ENCODE assay signal across 10 mouse cellular contexts in genomic region chr3:3388056-3388770, GRCm38 (mm10).
DNase-seq lines count a peak whose midpoint lies in the region; ATAC-seq lines count a peak whose summit lies in the region.
"Had no signal": no experiment of that assay in that cellular context is flagged by ENCODE, and none has a peak within 500 bp of the region (broad histone marks: within the 10 kb centered on the region; RNA-seq: fewer than 3 reads in every experiment).

No protein-coding gene starts in this region.

- 25% methylated on average over 3 of the region's 3 CpGs for WGBS in hindbrain, embryonic 12.5 days
- WGBS in midbrain, embryonic 15.5 days = 23% methylated on average over 3 of the region's 3 CpGs

- DNase-seq in Muller cell, postnatal 12 days (ENCODE audit: inconsistent ontology term) = peak; percentile 2
- peak; percentile 71 for DNase-seq in embryo, embryonic 11 days
- no peak for DNase-seq in cerebellum, adult 11 months
- no peak for DNase-seq in right cerebral cortex, adult 18-20 months

- ATAC-seq in hindbrain, embryonic 12.5 days (ENCODE audit: low FRiP score) = peak; percentile 87
- ATAC-seq in midbrain, embryonic 15.5 days (replicated peaks) = peak; percentile 95
- no peak for ATAC-seq in megakaryocyte, adult 5-6 weeks (ENCODE audit: poor library complexity, severe bottlenecking)
- ATAC-seq: activated CD4-positive, CD25-positive, alpha-beta regulatory T cell, adult 4 months had no signal

- no peak overlapping the region for H3K4me3 ChIP-seq in hindbrain, embryonic 12.5 days
- no peak overlapping the region for H3K4me3 ChIP-seq in midbrain, embryonic 15.5 days
- H3K4me3 ChIP-seq: heart, embryonic 13.5 days had no signal

- no peaks in the 10 kb centered on the region for H3K36me3 ChIP-seq in hindbrain, embryonic 12.5 days
- H3K36me3 ChIP-seq in midbrain, embryonic 15.5 days (replicated peaks) = no peaks in the 10 kb centered on the region
- H3K36me3 ChIP-seq: heart, embryonic 13.5 days had no signal

- H3K4me1 ChIP-seq in hindbrain, embryonic 12.5 days = no peaks in the 10 kb centered on the region
- H3K4me1 ChIP-seq in midbrain, embryonic 15.5 days = no peaks in the 10 kb centered on the region
- H3K4me1 ChIP-seq: heart, embryonic 13.5 days had no signal

- no peak overlapping the region for H3K27ac ChIP-seq in hindbrain, embryonic 12.5 days
- H3K27ac ChIP-seq in midbrain, embryonic 15.5 days = no peak overlapping the region
- H3K27ac ChIP-seq: heart, embryonic 13.5 days; liver, embryonic 14.5 days had no signal

- no peak overlapping the region for H3K4me2 ChIP-seq in hindbrain, embryonic 12.5 days (replicated peaks)
- no peak overlapping the region for H3K4me2 ChIP-seq in midbrain, embryonic 15.5 days
- H3K4me2 ChIP-seq: heart, embryonic 13.5 days had no signal

- H3K27me3 ChIP-seq in hindbrain, embryonic 12.5 days = no peaks in the 10 kb centered on the region
- no peaks in the 10 kb centered on the region for H3K27me3 ChIP-seq in midbrain, embryonic 15.5 days (replicated peaks)
- H3K27me3 ChIP-seq: heart, embryonic 13.5 days had no signal

- no peaks in the 10 kb centered on the region for H3K9me3 ChIP-seq in hindbrain, embryonic 12.5 days (replicated peaks)
- no peaks in the 10 kb centered on the region for H3K9me3 ChIP-seq in midbrain, embryonic 15.5 days
- H3K9me3 ChIP-seq: heart, embryonic 13.5 days had no signal

- H3K9ac ChIP-seq in hindbrain, embryonic 12.5 days = no peak overlapping the region
- H3K9ac ChIP-seq in midbrain, embryonic 15.5 days = no peak overlapping the region
- H3K9ac ChIP-seq: heart, embryonic 13.5 days; liver, embryonic 14.5 days had no signal

Comparison
In these comparisons a context has a peak if more than half of its experiments do, and no peak if none do; other contexts are left out.
1. DNase-seq: peak in Muller cell, postnatal 12 days (single experiment) and embryo, embryonic 11 days (single experiment); none in cerebellum, adult 11 months (single experiment) and right cerebral cortex, adult 18-20 months (single experiment).